Mouse (Mus musculus) liver, embryonic 14.5 days (tissue): ENCODE data around the gene Slc28a3.

Experiments used
- CTCF ChIP-seq: IDR thresholded peaks from 2 replicates; pipeline ENCODE4 v1.5.1; 2016; ENCODE audit warnings: antibody characterized with exemption, low read depth, control low read depth
- EP300 ChIP-seq: IDR thresholded peaks from 2 replicates; pipeline ENCODE4 v1.6.1; 2016; ENCODE audit warnings: antibody characterized with exemption, low read depth

GRCm38 (mm10) chr13:58536466-58537231 is 74.0 kb downstream of the Slc28a3 start:
- TF ChIP-seq CTCF (no peak), EP300 (no peak)
